In the genomic region with DNA sequence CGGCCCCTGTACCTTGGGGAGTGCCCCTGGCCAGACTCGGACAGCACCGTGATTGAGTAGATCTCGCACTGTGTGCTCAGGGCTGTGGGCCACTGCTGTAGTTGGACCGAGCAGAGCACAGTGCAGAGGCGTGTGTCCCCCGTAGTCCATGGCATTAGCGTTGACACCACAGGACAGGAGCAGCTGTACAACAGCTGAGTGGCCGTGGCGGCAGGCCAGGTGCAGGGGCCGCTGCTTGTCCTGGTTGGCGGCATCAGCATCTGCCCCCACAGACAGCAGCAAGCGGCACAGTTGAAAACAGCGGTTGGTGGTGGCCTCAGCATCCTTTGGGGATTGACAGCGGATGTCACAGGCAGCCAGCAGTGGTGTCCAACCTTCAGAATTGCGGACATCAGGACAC, we compare ENCODE assay signal across 22 mouse cellular contexts. TPM values are rescaled to one million over a fixed set of nuclear protein-coding genes. Genes with fewer than 3 reads are reported as not detected.
DNase-seq lines count a peak whose midpoint lies in the region; ATAC-seq and TF ChIP-seq lines count a peak whose summit lies in the region.
"Had no signal": no experiment of that assay in that cellular context is flagged by ENCODE, and none has a peak within 500 bp of the region (broad histone marks: within the 10 kb centered on the region; RNA-seq: fewer than 3 reads in every experiment).

No protein-coding gene starts in this region.

- no peak for TF ChIP-seq POLR2A in myocyte (IDR thresholded peaks at IDR 0.05; ENCODE audit: insufficient read length, low read depth)

- 61% methylated on average over 16 of the region's 16 CpGs for WGBS in limb, embryonic 13.5 days
- WGBS in limb, embryonic 10.5 days, result 73% methylated on average over 16 of the region's 16 CpGs

- no peaks in the 10 kb centered on the region for H3K36me3 ChIP-seq in limb, embryonic 13.5 days
- no peaks in the 10 kb centered on the region for H3K36me3 ChIP-seq in limb, embryonic 10.5 days
- H3K36me3 ChIP-seq in myocyte (ENCODE audit: control insufficient read depth, insufficient read depth), result no peaks in the 10 kb centered on the region
- H3K36me3 ChIP-seq: G1E; liver, embryonic 15.5 days had no signal

- H3K27me3 ChIP-seq in limb, embryonic 13.5 days, result peaks cover 34% of the 10 kb centered on the region
- H3K27me3 ChIP-seq in limb, embryonic 10.5 days (ENCODE audit: low read depth, poor library complexity, severe bottlenecking), result peaks cover 71% of the 10 kb centered on the region
- peaks cover 69% of the 10 kb centered on the region for H3K27me3 ChIP-seq in myocyte (ENCODE audit: control insufficient read depth, insufficient read depth, insufficient read length)

- ATAC-seq in limb, embryonic 13.5 days (ENCODE audit: low FRiP score, low read depth), result peak; percentile 38; the same call in 1 of the 2 replicates
- ATAC-seq: midbrain, embryonic 16.5 days had no signal

- no peak overlapping the region for H3ac ChIP-seq in myocyte (ENCODE audit: control insufficient read depth, insufficient read length)

- no peak overlapping the region for H3K9ac ChIP-seq in limb, embryonic 13.5 days
- H3K9ac ChIP-seq: hindbrain, embryonic 14.5 days; liver, embryonic 15.5 days had no signal

- no peak overlapping the region for H3K4me3 ChIP-seq in limb, embryonic 13.5 days
- no peak overlapping the region for H3K4me3 ChIP-seq in limb, embryonic 10.5 days
- no peak overlapping the region for H3K4me3 ChIP-seq in myocyte
- H3K4me3 ChIP-seq: erythroblast, embryonic 14.5 days; liver, embryonic 15.5 days had no signal

- intact Hi-C loops in gastrocnemius, postnatal 36 days (cut with DNase I), result no loop called here

- H3K9me3 ChIP-seq in limb, embryonic 13.5 days, result no peaks in the 10 kb centered on the region
- no peaks in the 10 kb centered on the region for H3K9me3 ChIP-seq in limb, embryonic 10.5 days (replicated peaks)
- H3K9me3 ChIP-seq: G1E; liver, embryonic 15.5 days had no signal

- no peak overlapping the region for H3K27ac ChIP-seq in limb, embryonic 13.5 days
- no peak overlapping the region for H3K27ac ChIP-seq in limb, embryonic 10.5 days
- H3K27ac ChIP-seq: hindbrain, embryonic 14.5 days; liver, embryonic 15.5 days had no signal

- no peaks in the 10 kb centered on the region for H3K79me2 ChIP-seq in myocyte (ENCODE audit: control insufficient read depth, insufficient read depth)

- no peak overlapping the region for H3K4me2 ChIP-seq in limb, embryonic 13.5 days (replicated peaks)
- H3K4me2 ChIP-seq in myocyte (ENCODE audit: low read depth), result no peak overlapping the region
- H3K4me2 ChIP-seq: hindbrain, embryonic 14.5 days; liver, embryonic 15.5 days had no signal

- H3K4me1 ChIP-seq in limb, embryonic 13.5 days, result peaks cover 28% of the 10 kb centered on the region
- H3K4me1 ChIP-seq in limb, embryonic 10.5 days, result peaks cover 25% of the 10 kb centered on the region

- peak; percentile 56 for DNase-seq in gastrocnemius, adult 18-20 months (ENCODE audit: low spot score)
- DNase-seq in gastrocnemius, postnatal 36 days, result no peak
- DNase-seq in limb, embryonic 10.5 days (ENCODE audit: low spot score), result no peak
- peak; percentile 51 to 63 for DNase-seq in gastrocnemius, adult 8-10 months (ENCODE audit: low spot score in 2 of 2)
- DNase-seq in lung, postnatal 25 days (ENCODE audit: low spot score), result no peak
- no peak for DNase-seq in spleen, postnatal 10 days (ENCODE audit: low spot score in 2 of 2)
- DNase-seq: adrenal gland, adult 8-10 months; B cell, adult 2 months; cerebellum, adult 8-10 months; kidney, adult 2 months; kidney, postnatal 36 days; lung, postnatal 36 days; right cerebral cortex, postnatal 25 days had no signal

TF ChIP-seq in myocyte, 11 proteins besides CTCF, POLR2A, EP300 and RAD21:
- TF ChIP-seq SRF (IDR thresholded peaks at IDR 0.05; ENCODE audit: control insufficient read depth, insufficient read length, low read depth) (no peak), USF1 (IDR thresholded peaks at IDR 0.05; ENCODE audit: low read depth) (no peak), TCF3 (IDR thresholded peaks at IDR 0.05; ENCODE audit: insufficient read length, low read depth) (peak; percentile 94), TCF12 (IDR thresholded peaks at IDR 0.05; ENCODE audit: insufficient read depth, poor library complexity, severe bottlenecking) (no peak), MAX (IDR thresholded peaks at IDR 0.05; ENCODE audit: low read depth) (no peak), MYOG (IDR thresholded peaks at IDR 0.05; ENCODE audit: control insufficient read depth in 1 of 3, insufficient read depth in 1 of 3, insufficient read length in 2 of 3, low read depth in 2 of 3) (peak; percentile 76 to 97 (median 95)), E2F4 (IDR thresholded peaks at IDR 0.05; ENCODE audit: insufficient read depth) (no peak), MYOD1 (IDR thresholded peaks at IDR 0.05; ENCODE audit: control insufficient read depth in 1 of 3, insufficient read length in 2 of 3, low read depth in 2 of 3) (peak in 2 of 3 experiments; percentile 85 to 98), REST (IDR thresholded peaks at IDR 0.05; ENCODE audit: insufficient read depth, insufficient read length) (no peak)

RNA-seq across cellular contexts. Expression of a gene that starts 3.2 kb away (rescaled TPM):
- 100 to 1,000 TPM; 101 to 107 TPM for total RNA-seq in gastrocnemius, adult 18-20 months (2021)
- 10 to 100 TPM; 72.9 to 76.9 TPM for total RNA-seq in gastrocnemius, postnatal 36 days (2021)
- 1.6 and 2.2 TPM in 2 replicates for polyA plus RNA-seq in limb, embryonic 13.5 days (2015; fragmentation: Nextera tagmentation; extraction: Ambion mirVana)
- 0.13 and 0.15 TPM in 2 replicates for polyA plus RNA-seq in limb, embryonic 10.5 days (2016; fragmentation: Nextera tagmentation; extraction: Ambion mirVana)
- total RNA-seq in gastrocnemius, adult 8-10 months (2022), result 100 to 1,000 TPM; 101 to 130 (median 119) TPM
- polyA plus RNA-seq in myocyte (2012; fragmentation: generic; extraction: Trizol), result 0.77 TPM
- total RNA-seq: G1E had no signal
- polyA plus RNA-seq: erythroblast, embryonic 14.5 days; G1E; midbrain, embryonic 16.5 days had no signal

RNA-seq across cellular contexts. Expression of a gene that starts 10.6 kb away (rescaled TPM):
- total RNA-seq in gastrocnemius, adult 18-20 months (2021), result not detected
- not detected for total RNA-seq in gastrocnemius, postnatal 36 days (2021)
- polyA plus RNA-seq in limb, embryonic 13.5 days (2015; fragmentation: Nextera tagmentation; extraction: Ambion mirVana), result not detected in 2 replicates
- 0.04 TPM in 1 of 2 replicates, not detected in the other for polyA plus RNA-seq in limb, embryonic 10.5 days (2016; fragmentation: Nextera tagmentation; extraction: Ambion mirVana)
- total RNA-seq in gastrocnemius, adult 8-10 months (2022), result not detected
- polyA plus RNA-seq in myocyte (2012; fragmentation: generic; extraction: Trizol), result 2.5 TPM
- total RNA-seq: adrenal gland, adult 8-10 months; G1E; layer of hippocampus, postnatal 14 days had no signal
- polyA plus RNA-seq: erythroblast, embryonic 14.5 days; liver, embryonic 15.5 days had no signal

RNA-seq across cellular contexts. Expression of a gene that starts 19.0 kb away (rescaled TPM):
- not detected for total RNA-seq in gastrocnemius, adult 18-20 months (2021)
- not detected for total RNA-seq in gastrocnemius, postnatal 36 days (2021)
- 0.17 and 0.49 TPM in 2 replicates for polyA plus RNA-seq in limb, embryonic 13.5 days (2015; fragmentation: Nextera tagmentation; extraction: Ambion mirVana)
- polyA plus RNA-seq in limb, embryonic 10.5 days (2016; fragmentation: Nextera tagmentation; extraction: Ambion mirVana), result 0.05 TPM in 1 of 2 replicates, not detected in the other
- total RNA-seq in gastrocnemius, adult 8-10 months (2022), result not detected
- polyA plus RNA-seq in myocyte (2012; fragmentation: generic; extraction: Trizol), result not detected
- total RNA-seq: adrenal gland, adult 8-10 months; G1E; layer of hippocampus, postnatal 14 days had no signal
- polyA plus RNA-seq: erythroblast, embryonic 14.5 days; G1E; liver, embryonic 15.5 days; neural tube, embryonic 11.5 days had no signal

RNA-seq across cellular contexts. Expression of a gene that starts 39.6 kb away (rescaled TPM):
- total RNA-seq in gastrocnemius, adult 18-20 months (2021), result 100 to 1,000 TPM; 108 to 112 TPM
- 100 to 1,000 TPM in 1 of 2 experiments, 10 to 100 TPM in 1; 94.7 to 104 TPM for total RNA-seq in gastrocnemius, postnatal 36 days (2021)
- polyA plus RNA-seq in limb, embryonic 13.5 days (2015; fragmentation: Nextera tagmentation; extraction: Ambion mirVana), result 120 and 128 TPM in 2 replicates
- 177 and 197 TPM in 2 replicates for polyA plus RNA-seq in limb, embryonic 10.5 days (2016; fragmentation: Nextera tagmentation; extraction: Ambion mirVana)
- 100 to 1,000 TPM; 114 to 132 (median 122) TPM for total RNA-seq in gastrocnemius, adult 8-10 months (2022)
- polyA plus RNA-seq in myocyte (2012; fragmentation: generic; extraction: Trizol), result 137 TPM

RNA-seq across cellular contexts. Expression of a gene that starts 48.9 kb away (rescaled TPM):
- total RNA-seq in gastrocnemius, adult 18-20 months (2021), result 10 to 100 TPM in 1 of 2 experiments, 1 to 10 TPM in 1; 8.9 to 10.3 TPM
- total RNA-seq in gastrocnemius, postnatal 36 days (2021), result 10 to 100 TPM in 1 of 2 experiments, 1 to 10 TPM in 1; 7.2 to 10.8 TPM
- 31.6 and 33.3 TPM in 2 replicates for polyA plus RNA-seq in limb, embryonic 13.5 days (2015; fragmentation: Nextera tagmentation; extraction: Ambion mirVana)
- polyA plus RNA-seq in limb, embryonic 10.5 days (2016; fragmentation: Nextera tagmentation; extraction: Ambion mirVana), result 15.1 and 19.0 TPM in 2 replicates
- total RNA-seq in gastrocnemius, adult 8-10 months (2022), result 10 to 100 TPM in 3 of 4 experiments, 1 to 10 TPM in 1; 8.5 to 14.5 (median 12.4) TPM
- polyA plus RNA-seq in myocyte (2012; fragmentation: generic; extraction: Trizol), result 39.5 TPM

Comparison
In these comparisons a context has a peak if more than half of its experiments do, and no peak if none do; other contexts are left out.
1. DNase-seq: peak in gastrocnemius, adult 18-20 months (single experiment) and gastrocnemius, adult 8-10 months (2 of 2); none in gastrocnemius, postnatal 36 days (0 of 2), limb, embryonic 10.5 days (single experiment), lung, postnatal 25 days (single experiment) and spleen, postnatal 10 days (0 of 2).